Mouse (Mus musculus) right cerebral cortex, postnatal 4 days (tissue): ENCODE data around the gene Snx3.

ENCODE experiments used
- DNase-seq: peaks from one replicate; pipeline ENCODE4 v3.0.0-alpha.2; 2022

Gene Snx3

GRCm38 (mm10) chr10:42579475-42580130 lies 77.8 kb downstream of the Snx3 start:
- peak; percentile 30 for DNase-seq

DNA sequence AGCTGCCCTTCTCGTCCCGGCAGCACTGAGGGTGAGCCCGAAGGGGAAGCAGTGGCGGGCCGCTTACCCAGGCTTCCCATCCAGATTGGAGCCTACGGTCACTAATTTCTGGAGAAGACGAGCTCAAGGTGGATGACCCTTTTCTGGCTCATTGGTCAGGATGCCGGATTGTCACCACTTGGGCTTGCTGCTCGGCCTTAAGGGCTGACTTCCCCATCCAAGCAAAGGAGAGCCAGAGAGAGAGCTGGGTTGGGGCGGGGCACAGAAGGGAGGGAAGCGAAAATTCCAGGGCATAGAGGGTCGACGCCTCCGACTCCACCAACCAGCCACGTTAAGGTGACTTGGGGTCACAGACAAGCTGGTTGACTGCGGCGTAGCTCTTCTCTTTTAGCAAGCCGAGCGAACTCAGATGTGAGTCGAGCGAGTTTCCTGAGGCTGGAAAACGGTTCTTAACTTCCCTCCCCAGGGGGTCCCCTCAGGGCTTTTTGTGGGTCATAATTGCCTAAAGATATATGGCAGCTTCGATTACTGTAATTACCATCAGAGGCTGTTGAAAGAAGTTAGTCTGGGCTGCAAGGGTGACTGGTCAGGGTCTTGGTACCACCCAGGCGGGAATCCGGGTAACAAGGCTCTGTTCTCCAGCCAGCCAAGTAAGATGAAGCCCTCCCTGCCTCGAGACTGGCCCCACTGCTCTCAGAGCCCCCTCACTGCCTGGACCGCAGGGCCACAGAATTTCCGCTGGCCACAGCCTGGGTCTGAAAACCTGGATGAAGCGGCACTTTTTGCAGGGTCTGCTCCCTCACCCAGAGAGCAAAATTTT lies 78.5 kb downstream of the Snx3 start:
- DNase-seq = peak; percentile 10

DNA sequence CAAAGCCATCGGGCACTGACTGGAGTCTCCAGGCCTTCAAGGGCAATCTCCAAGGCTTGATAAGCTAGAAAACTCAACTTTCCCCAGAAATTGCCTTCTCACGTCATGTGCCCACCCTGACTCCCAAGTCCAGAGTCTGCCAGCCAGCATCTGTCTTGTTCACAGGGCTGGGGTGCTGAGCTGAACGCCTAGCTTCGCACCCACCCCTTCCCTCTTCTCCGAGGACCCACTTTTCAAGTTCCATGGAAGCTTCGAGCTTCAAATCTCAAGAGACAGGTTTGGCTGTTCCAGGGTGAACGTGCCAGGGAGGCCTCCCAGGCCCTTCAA lies 79.1 kb downstream of the Snx3 start:
- no peak for DNase-seq

- peak; percentile 19 for DNase-seq
Measured at GRCm38 (mm10) chr10:42581694-42582565, 80.1 kb downstream of the Snx3 start.

- peak; percentile 29 for DNase-seq
Measured at GRCm38 (mm10) chr10:42582566-42583110, 80.8 kb downstream of the Snx3 start.

DNA sequence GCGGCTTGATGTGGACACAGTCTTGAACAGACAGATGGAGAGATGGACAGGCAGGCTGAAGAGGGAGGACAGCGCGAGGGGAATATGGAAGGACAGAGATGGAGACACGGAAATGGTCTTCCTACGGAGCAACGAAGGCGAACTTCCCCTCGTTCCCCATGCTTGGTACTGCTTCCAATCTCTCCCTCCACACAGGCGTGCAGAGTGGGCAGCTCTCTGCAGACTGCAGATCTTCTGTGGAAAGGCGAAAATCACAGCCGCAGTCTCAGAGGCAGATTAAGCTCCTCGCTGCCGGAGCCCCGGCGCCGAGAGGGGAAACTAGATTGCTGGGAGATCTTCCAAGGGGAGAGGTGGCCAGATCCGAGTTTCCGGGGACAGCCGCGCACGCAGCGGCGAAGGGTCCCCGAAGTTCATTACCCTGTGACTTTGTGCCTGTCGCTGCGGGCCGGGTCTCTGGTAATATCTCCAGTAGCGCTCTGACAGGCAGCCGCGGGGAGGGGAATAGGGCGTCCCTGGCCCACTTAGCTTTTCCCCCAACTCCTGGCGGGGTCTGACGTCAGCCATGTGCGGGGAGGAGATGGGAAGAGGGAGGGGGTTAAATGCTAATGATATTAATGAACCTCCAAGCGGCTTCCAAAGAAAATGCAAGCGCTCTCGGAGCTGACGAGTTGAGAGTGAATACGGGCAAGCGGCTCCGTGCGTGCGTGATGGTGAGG lies 81.5 kb downstream of the Snx3 start, which contains the start of the genes Nr2e1 and Ostm1:
Gene Nr2e1, minus strand, starts transcription at position 476 of the 716 bp plus-strand sequence.
Gene Ostm1, plus strand, starts transcription at position 666 of the 716 bp plus-strand sequence.
- DNase-seq = peak; percentile 66

- DNase-seq = peak; percentile 47
Measured at GRCm38 (mm10) chr10:42583902-42584435, 82.1 kb downstream of the Snx3 start.

DNA sequence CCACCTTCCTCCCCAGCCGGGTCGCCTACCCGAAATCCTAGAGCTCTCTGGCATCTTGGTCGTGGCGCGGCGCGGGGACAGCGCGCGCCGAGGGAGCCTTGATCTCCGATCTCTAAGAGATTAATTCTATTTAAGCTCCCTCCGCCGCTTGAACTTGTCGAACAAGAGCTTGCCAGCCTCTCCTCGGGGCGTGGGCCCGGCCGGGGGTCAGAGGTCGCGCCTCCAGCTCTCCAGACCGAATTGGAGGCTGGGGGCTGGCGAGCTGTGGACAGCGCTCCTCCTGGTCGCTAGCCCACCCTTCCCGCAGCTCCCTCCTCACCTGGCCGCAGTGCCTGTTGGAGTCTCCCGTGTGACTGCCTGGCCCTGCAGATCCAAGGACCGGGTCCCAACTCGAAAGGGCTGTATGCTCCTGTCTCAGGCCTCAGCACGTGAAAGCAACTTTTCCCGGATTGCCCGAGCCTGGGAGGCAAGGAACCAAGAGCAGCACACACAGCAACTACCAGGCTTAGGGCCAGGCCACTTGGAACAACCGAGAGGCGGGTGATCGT lies 82.7 kb downstream of the Snx3 start:
- DNase-seq = peak; percentile 33
